Mouse (Mus musculus): Measurements from ENCODE around the gene Rnf41.

Gene Rnf41

DNA sequence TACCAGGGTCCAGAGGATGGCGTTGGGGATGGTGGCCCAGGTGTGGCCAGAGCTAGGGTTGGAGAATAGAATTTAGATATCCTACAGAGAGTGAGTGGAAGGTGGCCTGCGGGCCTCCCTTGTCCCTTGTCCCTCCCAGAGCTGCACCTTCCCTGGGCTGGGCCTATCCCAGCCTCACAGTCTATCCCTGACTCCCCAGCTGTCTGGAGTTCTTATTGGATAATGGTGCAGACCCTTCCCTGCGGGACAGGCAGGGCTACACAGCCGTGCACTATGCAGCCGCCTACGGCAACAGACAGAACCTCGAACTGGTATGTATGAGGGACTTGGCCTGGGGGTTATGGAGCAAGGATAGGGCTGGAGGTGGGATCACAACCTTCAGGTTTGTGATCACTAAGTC lies 25.6 kb upstream of the Rnf41 start:
- no peak for ATAC-seq (ENCODE audit: low TSS enrichment)

DNA sequence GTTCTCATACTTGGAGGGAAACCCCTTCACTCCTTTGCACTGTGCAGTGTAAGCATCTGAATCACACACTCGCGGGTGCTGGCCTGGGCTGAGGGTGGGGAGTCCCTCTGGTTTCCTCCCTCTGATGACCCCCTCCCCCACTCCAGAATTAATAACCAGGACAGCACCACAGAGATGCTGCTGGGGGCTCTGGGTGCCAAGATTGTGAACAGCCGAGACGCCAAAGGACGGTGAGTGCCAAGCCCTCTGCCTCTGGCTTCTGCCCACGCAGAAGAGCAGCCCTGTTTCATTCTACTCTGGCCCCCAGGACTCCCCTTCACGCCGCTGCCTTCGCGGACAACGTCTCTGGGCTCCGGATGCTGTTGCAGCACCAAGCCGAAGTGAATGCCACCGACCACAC lies 22.5 kb upstream of the Rnf41 start:
- no peak for ATAC-seq (ENCODE audit: low TSS enrichment)

DNA sequence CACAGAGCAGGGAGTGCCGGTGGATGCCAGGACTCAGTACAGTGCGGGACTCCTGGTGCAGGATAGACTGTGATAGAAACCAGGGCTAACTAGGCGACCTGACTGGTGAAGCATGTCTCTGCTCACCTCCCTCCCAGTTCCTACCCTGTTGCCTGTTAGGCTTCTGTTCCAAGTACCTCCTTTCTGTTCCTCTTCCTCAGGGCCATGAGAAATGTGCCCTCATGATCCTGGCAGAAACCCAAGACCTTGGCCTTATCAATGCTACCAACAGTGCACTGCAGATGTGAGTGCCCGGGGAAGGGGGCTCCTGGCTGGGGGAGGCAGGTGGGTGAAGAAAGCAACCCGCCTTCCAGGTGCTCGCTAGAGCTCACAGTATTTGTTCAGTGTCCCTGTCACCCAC lies 21.9 kb upstream of the Rnf41 start:
- no peak for ATAC-seq (ENCODE audit: low TSS enrichment)

DNA sequence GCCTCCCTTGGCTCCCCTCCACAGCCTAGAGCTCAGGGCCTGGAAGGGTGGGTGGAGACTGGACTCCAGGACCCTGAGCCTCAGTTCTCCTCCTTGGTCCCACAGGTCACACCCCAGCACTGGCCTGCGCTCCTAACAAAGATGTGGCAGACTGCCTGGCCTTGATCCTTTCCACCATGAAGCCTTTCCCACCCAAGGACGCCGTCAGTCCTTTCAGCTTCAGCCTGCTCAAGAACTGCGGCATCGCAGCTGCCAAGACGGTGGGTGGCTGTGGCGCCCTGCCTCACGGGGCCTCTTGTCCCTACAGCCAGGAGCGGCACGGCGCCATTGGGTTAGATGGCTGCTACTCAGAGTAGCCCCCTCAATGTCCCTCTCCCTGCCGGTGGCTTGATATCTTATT lies 21.1 kb upstream of the Rnf41 start:
- ATAC-seq (ENCODE audit: low TSS enrichment): no peak

DNA sequence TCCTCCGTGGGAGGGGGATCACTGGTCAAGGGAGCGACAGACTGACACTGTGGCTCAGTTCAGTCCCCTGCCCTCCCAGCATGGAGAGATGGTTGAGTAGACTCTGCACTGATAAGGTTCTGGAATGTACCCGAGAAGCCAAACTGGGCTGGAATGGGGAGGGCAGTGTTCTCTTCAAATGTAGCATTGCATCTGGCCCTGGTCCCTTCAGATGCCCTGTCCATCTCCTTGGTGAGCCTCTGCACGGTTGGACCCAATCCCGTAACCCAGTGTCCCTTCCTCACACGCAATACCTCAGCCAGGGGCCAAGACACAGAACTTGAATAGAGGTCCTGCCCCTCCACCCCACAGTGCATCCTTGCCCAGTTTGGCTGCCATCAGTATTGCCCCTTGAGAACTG lies 19.6 kb upstream of the Rnf41 start:
- no peak for ATAC-seq (ENCODE audit: low TSS enrichment)

DNA sequence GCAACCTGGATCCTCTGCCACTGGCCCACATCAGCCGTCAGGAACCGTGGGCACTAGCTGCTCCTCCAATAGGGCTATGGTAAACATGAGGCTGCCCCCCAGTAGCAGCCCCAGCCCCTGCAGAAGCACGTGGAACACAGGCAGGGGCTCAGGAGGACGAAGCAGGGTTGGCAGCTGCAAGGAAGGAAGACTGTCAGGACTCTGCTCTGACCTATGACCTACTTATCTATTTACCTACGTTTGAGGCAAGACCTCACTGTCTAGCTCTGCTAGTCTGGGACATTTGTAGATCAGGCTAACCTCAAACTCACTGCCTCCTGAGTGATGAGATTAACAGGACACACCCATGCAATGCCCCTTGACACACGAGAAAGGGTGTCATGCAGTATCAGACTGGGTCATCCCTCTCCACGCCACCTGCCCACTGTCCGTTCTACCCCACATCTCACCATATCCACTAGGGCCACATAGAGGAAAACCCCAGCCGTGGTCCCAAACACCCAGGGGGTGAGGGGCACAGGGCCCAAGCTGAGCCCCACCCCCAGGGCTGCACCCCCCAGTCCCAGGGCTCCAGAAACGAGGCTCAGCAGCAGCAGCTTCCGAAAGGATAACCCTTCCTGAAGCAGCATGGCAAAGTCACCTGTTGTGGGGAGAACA lies 15.3 kb upstream of the Rnf41 start:
- no peak for ATAC-seq (ENCODE audit: low TSS enrichment)

DNA sequence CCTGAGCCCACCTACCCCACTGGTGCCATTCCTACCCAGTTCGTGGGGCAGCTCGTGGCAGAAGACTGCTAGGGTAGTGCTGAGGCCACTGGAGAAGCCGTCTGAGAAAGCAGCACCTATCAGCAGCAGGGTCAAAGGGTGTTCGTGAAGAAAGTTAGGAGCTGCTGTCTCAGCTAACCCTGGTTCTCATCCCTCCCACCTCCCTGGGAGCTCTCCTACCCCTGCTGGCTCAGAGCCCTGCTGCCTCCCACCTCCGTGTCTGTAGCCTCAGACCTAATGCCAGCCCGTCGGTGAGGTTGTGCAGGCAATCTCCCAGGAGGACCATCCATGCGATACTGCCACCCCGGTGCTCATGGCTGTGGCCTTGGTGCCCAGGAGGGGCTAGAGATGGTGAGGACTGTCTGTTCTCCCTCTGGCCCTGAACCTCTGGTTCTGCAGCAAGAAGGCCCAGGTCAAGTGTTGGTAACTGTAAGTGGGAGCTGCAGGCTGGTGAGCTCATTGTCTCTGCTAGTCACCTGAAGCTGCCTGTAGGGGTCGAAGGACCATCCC lies 14.7 kb upstream of the Rnf41 start:
- peak; percentile 15; the same call in 1 of the 2 replicates for ATAC-seq (ENCODE audit: low TSS enrichment)

DNA sequence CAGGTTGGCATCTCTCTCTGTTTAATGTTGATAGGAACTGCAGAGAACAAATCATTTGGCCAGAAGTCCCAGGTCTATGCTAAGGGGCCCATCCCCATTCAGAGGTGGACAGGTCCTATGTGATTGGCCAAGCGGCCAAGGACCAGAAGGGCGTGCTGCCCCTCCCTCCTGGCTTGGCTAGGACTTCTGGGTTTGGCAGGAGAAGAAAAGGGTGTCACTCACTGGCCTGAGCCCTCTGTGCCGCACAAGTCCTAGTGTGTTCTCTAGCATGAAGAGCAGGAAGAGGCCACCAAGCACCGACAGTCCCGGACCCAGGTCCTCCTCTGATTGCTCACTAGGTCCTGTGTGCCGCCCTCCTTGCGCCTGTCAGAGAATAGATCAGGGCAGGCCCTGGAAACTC lies 14.0 kb upstream of the Rnf41 start:
- peak; percentile 17; the same call in 1 of the 2 replicates for ATAC-seq (ENCODE audit: low TSS enrichment)

DNA sequence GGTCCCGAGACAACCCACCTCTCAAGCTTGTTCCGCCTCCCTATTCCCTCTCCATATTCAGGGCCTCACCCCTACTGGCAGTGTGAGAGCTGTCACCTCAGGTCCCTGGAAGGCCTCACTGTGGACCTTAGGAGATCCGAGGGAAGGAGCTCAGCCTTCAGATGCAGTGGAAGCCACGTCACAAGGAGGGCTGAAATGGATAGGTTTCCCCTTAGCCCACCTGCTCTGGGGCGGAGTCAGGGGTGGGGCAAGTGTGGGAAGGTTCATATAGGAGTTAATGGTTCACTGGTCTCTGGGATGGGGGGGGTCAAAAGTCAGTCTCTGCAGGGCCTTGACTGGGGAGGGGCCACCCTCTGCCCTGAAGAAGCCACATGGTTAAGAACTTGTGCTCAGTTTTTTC lies 11.1 kb upstream of the Rnf41 start:
- ATAC-seq (ENCODE audit: low TSS enrichment): no peak

DNA sequence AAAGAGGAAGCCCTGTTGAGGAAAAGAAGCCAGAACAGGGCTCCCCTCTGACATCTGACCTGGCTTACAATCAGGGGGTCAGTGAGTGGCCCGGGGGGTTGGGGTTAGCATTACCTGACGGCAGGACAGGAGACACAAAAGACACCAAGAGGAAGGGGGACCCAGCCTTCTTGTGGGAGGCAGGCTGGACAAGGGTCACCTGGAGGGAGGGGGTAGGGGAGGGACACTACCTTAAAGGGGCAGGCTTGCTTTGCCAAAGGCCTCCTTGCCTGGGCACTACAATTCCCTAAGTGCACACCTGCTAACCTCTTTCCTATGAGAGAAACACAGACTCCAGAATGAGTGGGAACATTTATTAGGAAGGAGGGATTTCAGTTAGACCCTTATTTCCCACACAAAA lies 10.4 kb upstream of the Rnf41 start, which contains the start of gene Slc39a5:
TSS of gene Slc39a5 (minus strand) at position 174 of the 400 bp plus-strand sequence.
- ATAC-seq (ENCODE audit: low TSS enrichment): no peak

DNA sequence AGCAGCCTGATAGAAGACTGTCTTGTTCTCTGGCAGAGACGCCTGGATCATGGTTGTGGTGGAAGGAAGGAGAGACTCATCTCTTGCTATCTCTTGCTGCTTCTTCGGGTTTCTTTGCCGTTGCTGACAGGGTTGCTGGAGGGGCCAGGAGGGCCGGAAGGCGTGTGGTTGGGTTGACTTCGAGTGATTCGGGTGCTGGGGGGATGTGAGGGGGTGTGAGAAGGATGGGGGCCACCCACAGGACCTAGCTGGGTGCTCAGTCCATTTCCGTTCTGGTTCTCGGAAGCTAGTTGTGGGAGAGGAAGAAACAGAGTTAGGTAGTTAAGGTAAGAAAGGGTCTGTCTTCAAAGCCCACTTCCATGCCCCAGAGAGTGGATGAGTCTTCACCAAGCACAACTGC lies 9.8 kb upstream of the Rnf41 start:
- no peak for ATAC-seq (ENCODE audit: low TSS enrichment)

DNA sequence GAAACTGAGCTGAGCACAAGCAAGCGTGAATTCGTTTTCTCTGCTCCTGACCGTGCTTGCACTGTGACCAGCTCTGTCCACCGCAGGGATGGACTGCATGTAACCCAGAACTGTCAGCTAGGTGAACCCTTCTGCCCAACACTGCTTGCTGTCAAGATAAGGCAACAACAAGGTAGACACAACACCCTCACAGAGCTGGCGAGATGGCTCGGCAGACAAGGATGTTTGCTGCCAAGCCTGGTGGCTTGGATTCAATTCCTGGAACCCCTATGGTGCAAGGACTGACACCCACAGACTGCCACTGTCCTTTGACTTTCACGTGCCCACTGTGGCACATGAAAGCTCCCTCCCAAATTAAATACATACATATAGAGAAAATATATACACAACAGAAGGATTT lies 7.5 kb upstream of the Rnf41 start:
- no peak for ATAC-seq (ENCODE audit: low TSS enrichment)

DNA sequence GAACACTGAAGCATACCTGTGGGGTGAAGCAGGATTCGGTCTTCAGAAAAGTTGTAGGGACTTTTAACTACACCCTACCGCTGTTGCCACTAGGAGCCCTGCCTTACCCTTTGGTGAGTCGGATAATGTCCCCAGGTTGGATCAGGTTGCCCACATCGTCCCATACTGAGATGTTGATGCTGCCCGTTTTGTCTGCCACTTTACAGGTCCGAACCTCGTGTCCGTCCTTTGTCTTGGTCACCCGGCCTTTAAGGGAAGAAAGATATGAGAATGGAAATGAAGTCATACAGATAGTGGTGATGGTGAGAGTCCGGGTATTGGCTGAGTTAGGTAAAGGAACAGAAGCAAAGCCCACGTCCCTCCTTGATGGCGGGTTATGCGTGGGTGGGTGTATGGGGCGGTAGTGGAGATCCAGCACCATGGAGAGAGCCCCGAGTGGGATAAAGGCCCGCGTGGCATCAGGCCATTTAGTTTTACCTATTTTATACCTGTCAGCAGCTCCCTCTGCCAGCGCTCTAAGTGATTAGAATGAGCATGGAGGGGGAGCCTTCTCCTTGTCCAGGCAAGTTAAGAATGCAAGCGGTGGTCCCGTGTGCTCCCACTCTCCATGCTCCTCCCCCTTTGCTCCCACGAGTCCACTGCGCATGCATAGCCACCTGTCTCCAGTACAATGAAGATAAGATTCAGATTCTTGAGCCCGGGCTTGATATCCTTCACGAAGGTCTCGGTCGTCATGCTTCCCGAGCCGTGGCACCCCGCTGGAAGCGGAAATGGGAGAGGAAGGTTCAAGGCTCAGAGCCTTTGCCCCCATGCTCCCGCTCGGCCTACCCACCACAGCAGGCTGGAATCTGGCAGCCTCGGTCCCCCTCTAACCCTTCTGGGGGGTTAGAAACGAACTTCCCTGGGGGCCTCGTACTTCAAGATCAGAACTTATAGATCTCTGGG lies 2.6 kb upstream of the Rnf41 start:
- no peak for ATAC-seq (ENCODE audit: low TSS enrichment)

DNA sequence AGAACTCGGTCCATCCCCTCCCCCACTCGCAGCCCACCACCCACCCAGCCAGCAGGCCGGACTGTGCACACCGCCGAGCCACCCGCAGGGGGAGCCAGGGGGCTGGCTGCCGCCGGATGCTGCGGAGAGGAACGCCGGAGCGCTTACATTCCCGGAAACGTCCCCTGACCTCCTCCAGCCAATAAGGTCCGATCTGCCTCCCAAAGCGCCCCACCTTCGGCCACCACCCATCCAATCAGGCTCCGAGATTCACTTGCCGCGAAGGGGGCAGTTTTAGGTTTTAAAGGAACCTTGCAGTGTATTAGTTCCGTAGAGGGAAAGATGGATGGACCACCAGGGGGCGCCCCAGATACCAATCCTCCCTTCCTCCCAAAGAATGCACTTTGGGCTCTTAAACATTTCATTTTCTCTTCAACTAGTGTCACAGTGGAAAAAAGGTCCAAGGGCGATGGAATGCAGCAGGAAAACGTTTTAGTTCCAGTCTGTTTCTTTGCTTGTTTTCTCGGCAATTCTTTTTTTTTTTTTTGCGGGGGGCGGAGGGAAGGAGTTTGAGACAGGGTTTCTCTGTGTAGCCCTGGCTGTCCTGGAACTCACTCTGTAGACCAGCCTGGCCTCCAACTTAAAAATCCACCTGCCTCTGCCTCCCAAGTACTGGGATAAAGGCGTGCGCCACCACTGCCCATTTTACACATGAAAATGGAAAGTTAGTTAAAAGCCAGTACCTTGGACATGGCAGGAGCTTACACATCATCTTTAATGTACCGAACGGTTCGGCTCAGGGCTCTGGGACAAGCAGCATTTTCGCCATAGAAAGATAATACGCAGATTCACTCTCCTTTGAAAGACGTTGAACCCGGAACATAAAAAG lies 1.5 kb upstream of the Rnf41 start:
- peak; percentile 88 for ATAC-seq (ENCODE audit: low TSS enrichment)

DNA sequence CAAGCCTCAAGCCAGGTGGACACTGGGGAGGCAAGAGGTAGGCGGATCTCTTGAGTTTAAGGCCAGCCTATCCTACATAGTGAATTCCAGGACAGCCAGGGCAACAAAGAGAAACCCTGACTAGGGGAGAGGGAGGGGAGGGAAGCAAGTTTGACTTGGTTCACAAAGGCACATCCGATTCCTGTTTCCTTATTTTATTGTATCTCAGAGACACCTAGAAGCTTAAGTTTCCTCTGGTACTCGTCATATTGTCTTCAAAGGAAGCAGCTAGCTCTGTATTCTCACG lies 954 bp upstream of the Rnf41 start:
- no peak for ATAC-seq (ENCODE audit: low TSS enrichment)

DNA sequence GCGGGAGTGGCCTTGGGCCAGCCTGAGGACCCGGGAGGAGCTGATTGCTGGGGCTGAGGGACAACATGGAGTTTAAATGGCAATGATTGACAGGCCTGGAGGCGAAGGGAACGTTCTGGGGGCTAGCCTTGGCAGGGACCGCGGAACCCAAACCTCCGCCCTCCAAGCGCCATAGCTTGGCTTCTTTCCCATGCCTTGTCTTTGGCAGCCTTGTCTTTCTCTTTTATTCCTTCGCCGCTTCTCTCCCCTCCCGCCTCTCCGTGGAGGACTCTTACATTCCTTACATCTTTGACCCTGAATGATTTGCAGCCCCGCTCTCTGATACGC lies 561 bp downstream of the Rnf41 start:
- no peak for ATAC-seq (ENCODE audit: low TSS enrichment)

DNA sequence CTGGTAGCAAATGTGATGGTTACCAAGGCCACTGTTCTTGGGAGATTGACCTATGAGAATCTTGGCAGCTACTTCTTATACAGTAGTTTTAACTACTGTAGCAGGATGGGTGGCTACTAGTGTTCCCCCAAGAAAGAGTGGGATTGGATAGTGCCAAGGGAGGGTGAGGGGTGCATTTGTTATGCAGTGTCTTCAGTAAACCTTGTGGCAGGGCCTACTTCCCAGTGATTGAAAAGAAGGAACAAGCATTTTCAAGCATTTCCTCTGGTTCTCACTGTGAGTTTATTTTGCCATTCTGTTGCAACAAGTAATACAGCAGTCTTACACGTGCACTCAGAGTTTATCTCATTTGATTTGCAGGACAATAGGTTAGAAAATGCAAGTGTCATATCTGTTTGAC lies 1.1 kb downstream of the Rnf41 start:
- no peak for ATAC-seq (ENCODE audit: low TSS enrichment)

DNA sequence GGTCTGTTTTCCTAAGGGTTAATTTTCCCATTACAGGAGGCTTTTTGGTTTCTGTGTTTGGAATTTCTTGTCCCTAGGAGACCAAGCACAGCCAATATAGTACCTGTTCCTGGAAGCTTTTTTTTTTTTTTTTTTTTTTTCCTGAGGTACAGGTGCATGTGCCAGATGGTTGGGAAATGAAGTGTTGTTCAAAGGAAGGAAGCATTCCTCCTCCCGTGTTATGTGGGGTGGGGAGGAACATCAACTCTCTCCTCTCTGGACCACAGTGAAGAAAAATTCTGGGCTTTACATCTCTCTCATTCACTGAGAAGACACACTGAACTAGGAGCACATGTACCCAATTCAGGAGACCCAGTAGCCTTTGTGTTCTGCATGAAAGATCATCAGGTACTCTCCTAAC lies 1.6 kb downstream of the Rnf41 start:
- ATAC-seq (ENCODE audit: low TSS enrichment): no peak

DNA sequence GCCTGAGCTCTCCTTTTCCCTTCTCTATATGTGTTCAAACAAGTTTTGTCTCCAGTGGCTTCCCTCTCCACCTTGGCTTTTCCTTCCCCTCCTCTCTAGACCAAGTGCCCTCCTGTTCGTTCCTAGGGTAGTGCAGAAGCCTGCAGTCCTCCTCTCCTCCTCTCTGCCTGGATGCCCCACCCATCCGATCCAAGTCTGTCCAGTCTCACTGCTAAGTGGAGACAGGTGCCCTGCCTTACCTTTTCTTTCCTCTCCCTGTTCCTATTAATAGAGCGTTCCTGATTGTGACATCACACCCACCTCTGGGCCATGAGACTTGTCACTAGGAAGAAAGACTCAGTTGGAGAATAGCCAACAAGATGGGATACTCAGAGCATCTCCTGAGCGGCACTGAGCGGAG lies 3.4 kb downstream of the Rnf41 start:
- ATAC-seq (ENCODE audit: low TSS enrichment): no peak

DNA sequence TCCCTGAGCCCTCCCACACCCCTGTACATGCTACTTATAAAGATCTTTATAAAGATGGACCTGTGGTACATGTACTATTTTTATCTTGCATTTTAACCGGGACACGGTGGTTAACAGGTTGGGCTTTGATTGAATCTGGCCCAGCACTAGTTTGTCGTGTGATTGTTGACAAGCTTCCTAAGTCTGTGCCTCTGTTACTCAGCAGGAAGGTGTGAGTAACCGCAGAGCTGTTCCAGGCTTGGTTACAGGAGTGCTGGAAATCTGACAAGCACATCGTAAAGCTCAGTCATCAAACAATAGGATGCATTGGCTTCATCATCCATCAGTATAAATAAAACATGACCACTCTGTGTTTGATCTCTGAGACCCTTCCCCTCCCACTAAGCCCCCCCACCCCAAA lies 11.0 kb downstream of the Rnf41 start:
- no peak for ATAC-seq (ENCODE audit: low TSS enrichment)

DNA sequence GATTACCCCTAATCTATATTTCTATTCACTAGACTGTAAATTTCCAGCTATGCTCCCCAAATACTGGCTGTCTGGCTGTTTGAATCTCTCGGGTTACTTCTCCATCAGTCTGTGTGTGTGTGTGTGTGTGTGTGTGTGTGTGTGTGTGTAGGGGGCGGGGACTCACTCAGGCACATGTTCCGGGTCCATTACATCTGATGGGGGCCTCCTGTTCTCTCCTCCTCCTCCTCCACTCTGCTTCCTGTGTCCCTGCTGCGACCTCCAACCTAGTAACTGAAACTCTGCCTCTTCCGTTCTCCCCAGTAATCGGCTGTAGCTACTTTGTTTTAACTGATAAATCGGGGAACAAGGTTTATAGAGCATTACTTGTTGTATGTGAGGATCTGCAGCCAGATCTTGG lies 13.1 kb downstream of the Rnf41 start:
- no peak for ATAC-seq (ENCODE audit: low TSS enrichment)

DNA sequence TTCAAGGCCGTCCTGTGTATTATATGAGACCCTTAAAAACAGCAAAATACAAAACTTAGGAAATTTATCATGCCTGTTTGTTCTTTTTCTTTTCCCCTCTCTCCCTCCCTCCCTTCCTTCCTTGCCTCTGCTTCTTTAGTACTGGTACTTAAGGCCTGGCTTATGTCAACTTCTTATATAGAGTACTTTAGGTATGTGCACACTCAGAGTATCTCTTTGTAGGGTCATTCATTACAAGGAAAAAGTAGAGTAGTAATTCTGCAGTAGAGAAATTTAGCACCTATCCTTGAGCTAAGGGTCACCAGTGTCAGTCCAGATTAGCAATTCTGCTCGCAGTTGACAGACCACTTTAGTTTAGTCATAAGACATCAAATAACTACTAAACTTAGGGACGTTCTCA lies 13.8 kb downstream of the Rnf41 start:
- no peak for ATAC-seq (ENCODE audit: low TSS enrichment)
